Mouse (Mus musculus) natural killer cell, adult 2 months (primary cell): ENCODE data around the gene Havcr2.
"Not testable (repeated sequence)": the region's sequence is repeated elsewhere in the genome, so short reads cannot be mapped to it uniquely, and the experiment has no call there.

Experiments used
- DNase-seq, 2 experiments: peaks; one replicate each; pipeline ENCODE4 v3.0.0; 2022; ENCODE audit warnings: low spot score in 2 of 2

Gene Havcr2

DNA sequence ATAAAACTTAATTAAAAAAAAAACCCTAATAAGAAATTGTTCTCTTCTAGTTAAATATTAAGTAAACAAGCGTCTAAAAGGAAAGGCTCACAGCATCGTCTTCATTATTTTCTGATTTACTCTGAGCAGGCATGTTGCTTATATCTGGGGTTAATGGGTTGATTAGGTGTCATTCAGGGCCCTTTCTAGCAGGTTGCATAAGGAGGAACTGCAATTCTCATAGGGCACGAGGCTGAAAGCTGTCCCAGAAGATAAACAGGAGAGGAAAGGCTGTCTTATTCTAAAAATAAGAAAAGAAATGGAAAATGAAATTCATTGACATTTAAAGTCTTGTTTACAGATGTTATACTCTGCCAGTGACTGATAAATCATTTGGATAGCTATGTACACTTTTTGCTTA, 5.2 kb downstream of the Havcr2 start:
- no peak for DNase-seq

GRCm38 (mm10) chr11:46461362-46461761, 6.6 kb downstream of the Havcr2 start:
- no peak for DNase-seq

DNA sequence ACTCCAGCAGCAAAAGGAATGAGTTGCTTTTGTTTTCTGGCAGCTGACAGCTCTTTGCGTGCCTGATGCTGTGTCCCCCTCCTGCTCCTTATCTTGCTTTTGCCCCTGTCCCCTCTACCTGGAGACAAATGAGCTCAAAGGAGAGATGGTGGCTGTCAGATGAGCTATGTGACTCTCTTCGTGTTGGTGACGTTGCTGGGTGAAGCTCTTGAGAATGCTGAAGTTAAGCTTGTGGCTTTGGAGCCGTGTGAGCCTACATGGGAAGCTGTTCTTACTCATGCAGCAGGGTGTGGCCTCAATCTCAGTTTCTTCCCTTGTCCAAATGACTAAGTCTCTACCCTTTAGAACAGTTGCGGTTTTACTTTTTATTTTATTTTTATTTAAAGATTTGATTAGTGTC, 7.2 kb downstream of the Havcr2 start:
- no peak for DNase-seq

DNA sequence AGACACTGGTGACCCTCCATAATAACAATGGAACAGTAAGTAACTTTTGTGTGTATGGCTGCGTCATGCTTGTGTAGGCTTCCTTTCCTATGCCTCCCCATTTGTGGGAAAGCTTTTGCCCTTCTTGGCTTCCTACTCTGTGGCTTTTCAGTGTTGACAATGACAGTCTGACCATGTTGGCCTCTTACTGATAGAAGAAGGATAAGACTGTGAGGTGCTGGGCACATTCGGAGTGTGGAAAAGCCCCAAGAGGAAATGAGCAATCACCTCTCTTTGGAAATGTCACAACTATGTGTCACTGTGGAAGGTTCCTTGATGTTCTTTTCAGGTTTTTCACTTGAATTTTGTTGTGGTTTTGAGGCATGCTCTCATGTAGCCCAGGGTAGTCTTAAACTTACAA, 12.1 kb downstream of the Havcr2 start:
- peak in 1 of 2 experiments; percentile 14 for DNase-seq

DNA sequence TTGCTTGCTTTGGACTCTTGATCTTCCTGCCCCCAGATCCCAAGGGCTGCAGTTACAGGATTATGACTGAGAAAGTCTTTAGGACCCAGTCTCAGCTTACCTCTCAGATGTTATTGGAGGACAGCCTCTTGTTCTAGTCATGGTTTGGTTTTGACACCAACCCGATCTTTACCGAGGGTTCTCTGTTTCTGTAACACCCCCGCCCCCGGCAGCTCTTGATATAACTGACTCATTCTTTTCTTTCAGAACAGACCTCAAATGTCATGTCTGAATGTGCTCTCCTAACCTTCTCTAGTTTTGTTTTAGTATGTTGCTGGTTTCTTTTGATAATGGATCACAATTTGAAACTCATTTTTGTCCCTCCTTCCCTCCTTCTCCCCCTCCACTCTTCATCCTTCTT, 19.5 kb downstream of the Havcr2 start:
- no peak for DNase-seq

GRCm38 (mm10) chr11:46479311-46479710, 24.6 kb downstream of the Havcr2 start:
- DNase-seq, result no peak

DNA sequence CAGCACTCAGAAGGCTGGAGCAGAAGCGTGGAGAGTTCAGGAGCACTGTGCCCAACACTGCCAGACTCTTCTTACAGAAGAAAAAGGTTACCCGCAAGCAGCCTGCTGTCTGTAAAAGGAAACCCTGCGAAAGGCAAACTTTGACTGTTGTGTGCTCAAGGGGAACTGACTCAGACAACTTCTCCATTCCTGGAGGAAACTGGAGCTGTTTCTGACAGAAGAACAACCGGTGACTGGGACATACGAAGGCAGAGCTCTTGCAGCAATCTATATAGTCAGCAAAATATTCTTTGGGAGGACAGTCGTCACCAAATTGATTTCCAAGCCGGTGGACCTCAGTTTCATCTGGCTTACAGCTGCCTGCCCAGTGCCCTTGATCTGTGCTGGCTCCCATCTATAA, 25.8 kb downstream of the Havcr2 start:
- no peak for DNase-seq

DNA sequence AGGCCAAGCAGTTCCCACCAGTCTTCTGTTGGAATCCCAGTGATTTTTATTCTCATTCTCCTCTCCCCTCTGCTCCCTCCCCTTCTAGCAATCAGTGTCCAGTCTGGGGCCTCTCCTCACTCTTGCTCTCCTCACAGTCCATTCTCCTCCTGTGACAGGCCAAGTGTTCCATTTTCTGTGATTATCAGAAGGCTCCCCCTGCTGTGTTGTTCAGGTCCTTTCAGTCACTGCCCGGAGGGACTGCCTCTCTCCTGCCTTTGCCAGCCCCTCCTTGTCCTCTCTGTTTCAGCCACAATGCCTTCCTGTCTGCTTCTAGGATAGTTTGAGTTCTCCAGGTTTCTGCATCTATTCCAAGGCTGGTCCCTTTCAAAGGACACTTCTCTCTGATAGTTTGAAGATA, 33.5 kb downstream of the Havcr2 start:
- no peak for DNase-seq

GRCm38 (mm10) chr11:46488650-46489049, 33.9 kb downstream of the Havcr2 start:
- no peak for DNase-seq

DNA sequence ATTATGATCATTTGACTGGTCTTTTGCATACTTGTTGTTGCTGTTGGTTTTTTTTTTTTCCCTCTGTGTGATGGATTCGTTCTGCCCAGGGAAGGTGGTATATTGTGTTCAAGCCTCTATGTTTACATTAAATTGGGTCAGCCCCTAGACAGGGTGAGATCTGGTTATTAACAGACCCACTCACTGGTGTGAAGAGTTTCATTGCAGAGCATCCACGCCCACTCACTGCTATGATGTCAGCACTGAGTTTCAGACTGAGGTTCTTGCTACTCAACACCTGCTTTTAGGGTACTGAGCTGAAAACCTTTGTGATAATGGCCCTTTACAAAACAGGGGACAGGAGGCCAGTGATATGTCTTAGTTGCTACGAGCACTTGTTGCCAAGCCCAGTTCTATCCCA, 52.4 kb downstream of the Havcr2 start:
- no peak for DNase-seq

GRCm38 (mm10) chr11:46509900-46510299, 55.2 kb downstream of the Havcr2 start:
- no peak for DNase-seq

GRCm38 (mm10) chr11:46521341-46521740, 66.6 kb downstream of the Havcr2 start:
- not testable (repeated sequence) for DNase-seq

DNA sequence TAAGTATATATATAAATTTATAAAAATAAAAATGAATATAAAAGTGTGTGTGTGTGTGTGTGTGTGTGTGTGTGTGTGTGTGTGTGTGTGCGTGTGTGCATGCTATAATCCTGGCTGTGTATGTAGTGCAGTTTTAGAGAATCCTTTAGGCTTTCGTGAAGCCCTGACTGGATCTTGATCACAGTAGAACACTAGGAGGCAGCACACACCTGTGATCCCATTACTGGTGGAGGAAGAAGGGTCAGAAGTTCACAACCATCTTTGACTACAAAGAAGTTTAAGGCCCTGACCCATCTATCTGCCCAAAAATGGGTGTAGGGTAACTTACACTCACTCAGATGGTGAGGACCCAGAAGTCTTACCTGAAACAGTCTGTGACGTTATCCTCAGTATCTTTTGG, 68.0 kb downstream of the Havcr2 start:
- DNase-seq, result no peak

- DNase-seq, result no peak
Measured at GRCm38 (mm10) chr11:46523912-46524311, 69.2 kb downstream of the Havcr2 start, which contains the start of gene Gm12169. TSS of gene Gm12169 (plus strand) at chr11:46524212.

GRCm38 (mm10) chr11:46530149-46530548, 75.4 kb downstream of the Havcr2 start:
- DNase-seq, result no peak
